Mouse (Mus musculus) hindbrain, embryonic 12.5 days (tissue): ENCODE data around the gene Tmem274. TPM values are rescaled to one million over a fixed set of nuclear protein-coding genes. Genes with fewer than 3 reads are reported as not detected.

ENCODE experiments used
- polyA plus RNA-seq: library from polyadenylated mRNA; unstranded; fragments of >200 nt; fragmentation: Nextera tagmentation; extraction: Ambion mirVana; gene quantifications from 2 replicates; pipeline ENCODE4 v1.2.1, GENCODE M21; 2016

The Tmem274 gene
- polyA plus RNA-seq, 1 experiment from 2014 or later, result 0.37 TPM

Other genes with a start within 250 kb of the Tmem274 start
- 139 and 140 TPM in 2 replicates for gene Kif1b, start 169.7 kb upstream of the Tmem274 start, polyA plus RNA-seq
- gene Ube4b, start 50.6 kb upstream of the Tmem274 start, polyA plus RNA-seq, result 82.8 and 92.7 TPM in 2 replicates
- not detected in 2 replicates for gene Rbp7, start 22.4 kb upstream of the Tmem274 start, polyA plus RNA-seq
- 12.1 and 13.8 TPM in 2 replicates for gene Nmnat1, start 7.8 kb downstream of the Tmem274 start, polyA plus RNA-seq
- 46.7 and 46.8 TPM in 2 replicates for gene Lzic, start 7.9 kb downstream of the Tmem274 start, polyA plus RNA-seq
- gene Ctnnbip1, start 40.9 kb downstream of the Tmem274 start, polyA plus RNA-seq, result 79.0 and 87.1 TPM in 2 replicates
- 135 and 138 TPM in 2 replicates for gene Clstn1, start 109.1 kb downstream of the Tmem274 start, polyA plus RNA-seq
- gene Pik3cd, start 225.2 kb downstream of the Tmem274 start, polyA plus RNA-seq, result 16.9 and 19.6 TPM in 2 replicates